Mouse (Mus musculus): ENCODE results near the gene Hexa.

Gene Hexa

DNA sequence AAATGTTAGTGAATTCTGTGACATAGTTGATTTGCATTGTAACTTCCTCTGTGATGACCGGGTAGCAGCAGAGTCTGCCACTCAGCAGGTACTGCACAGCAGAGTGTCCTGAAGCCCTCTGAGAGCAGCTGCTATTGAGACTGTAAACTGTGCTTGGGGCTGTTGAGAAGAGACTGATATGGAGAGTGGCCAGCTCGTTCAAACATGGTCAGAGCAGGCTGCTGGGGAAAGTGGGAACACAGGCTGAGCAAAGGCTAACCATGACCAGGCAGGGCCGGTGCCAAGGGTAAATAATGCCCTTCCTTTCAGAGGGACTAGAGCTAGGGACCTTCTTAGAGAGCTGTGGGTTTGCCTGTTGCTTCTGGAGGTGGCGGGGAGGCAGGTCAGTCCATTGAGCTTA is 14.4 kb downstream of the Hexa start:
- DNase-seq = no peak

GRCm38 (mm10) chr9:59565600-59565999 is 26.3 kb downstream of the Hexa start:
- DNase-seq = peak; percentile 65 to 69

GRCm38 (mm10) chr9:59567111-59567510 is 27.8 kb downstream of the Hexa start:
- DNase-seq = peak; percentile 55 to 58

DNA sequence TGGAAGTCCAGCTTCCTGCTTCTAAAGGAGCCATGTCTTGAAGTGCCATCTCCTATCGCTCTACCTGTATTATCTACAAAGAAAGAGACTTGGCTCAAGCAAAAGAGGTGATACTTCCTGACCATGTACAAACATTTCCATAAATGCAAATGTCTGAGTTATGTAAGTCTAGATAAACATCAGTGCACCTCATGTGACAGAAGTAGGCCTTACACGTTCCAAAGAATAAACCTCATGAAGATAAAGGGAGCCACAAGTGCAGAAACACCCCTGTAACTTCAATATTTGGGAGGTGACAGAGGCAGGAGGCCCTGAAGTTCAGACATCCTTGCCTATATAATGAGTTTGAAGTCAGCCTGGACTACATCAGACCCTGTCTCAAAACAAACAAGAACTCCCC is 32.5 kb downstream of the Hexa start:
- DNase-seq = no peak

- no peak for DNase-seq
These were observed 38.1 kb downstream of the Hexa start for GRCm38 (mm10) chr9:59577401-59577800.

DNA sequence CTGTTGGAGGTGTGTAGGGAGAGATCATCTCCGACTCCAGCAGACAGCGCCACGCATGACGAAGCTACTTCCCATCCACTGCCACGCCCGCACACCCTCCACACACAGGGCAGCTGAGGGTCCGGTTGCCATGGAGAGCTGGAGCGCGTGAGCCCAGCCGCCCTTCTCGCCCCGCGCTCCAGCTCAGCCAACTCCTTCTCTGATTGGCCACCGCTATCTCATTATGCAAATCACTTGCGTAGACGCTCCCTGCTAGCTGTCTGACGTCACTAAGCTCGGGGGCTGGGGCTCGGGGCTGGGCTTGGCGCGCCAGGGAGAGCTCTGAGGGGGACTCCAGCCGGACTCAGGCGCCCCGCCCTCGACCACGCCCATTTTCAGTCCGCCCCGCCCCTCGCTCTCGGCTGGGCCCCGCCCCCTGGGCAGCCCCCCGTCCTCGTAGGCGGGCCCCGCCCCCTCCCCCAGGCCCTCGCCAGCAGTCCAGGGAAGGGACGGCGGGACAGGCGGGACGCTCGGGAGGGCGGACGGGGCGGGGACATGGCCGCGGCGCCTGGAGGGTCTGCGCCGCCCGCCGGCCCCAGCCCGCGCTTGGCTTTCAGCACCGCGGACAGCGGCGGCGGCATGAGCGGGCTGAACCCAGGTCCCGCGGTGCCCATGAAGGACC is 38.6 kb downstream of the Hexa start, which contains the start of gene Celf6:
TSS of gene Celf6 (plus strand) at position 74 of the 661 bp plus-strand sequence.
- DNase-seq = peak; percentile 84 to 87

GRCm38 (mm10) chr9:59578505-59578867 is 39.1 kb downstream of the Hexa start:
- no peak for DNase-seq

GRCm38 (mm10) chr9:59584871-59585308 is 45.5 kb downstream of the Hexa start:
- peak; percentile 74 to 79 for DNase-seq

GRCm38 (mm10) chr9:59588252-59588651 is 48.9 kb downstream of the Hexa start:
- DNase-seq = no peak

DNA sequence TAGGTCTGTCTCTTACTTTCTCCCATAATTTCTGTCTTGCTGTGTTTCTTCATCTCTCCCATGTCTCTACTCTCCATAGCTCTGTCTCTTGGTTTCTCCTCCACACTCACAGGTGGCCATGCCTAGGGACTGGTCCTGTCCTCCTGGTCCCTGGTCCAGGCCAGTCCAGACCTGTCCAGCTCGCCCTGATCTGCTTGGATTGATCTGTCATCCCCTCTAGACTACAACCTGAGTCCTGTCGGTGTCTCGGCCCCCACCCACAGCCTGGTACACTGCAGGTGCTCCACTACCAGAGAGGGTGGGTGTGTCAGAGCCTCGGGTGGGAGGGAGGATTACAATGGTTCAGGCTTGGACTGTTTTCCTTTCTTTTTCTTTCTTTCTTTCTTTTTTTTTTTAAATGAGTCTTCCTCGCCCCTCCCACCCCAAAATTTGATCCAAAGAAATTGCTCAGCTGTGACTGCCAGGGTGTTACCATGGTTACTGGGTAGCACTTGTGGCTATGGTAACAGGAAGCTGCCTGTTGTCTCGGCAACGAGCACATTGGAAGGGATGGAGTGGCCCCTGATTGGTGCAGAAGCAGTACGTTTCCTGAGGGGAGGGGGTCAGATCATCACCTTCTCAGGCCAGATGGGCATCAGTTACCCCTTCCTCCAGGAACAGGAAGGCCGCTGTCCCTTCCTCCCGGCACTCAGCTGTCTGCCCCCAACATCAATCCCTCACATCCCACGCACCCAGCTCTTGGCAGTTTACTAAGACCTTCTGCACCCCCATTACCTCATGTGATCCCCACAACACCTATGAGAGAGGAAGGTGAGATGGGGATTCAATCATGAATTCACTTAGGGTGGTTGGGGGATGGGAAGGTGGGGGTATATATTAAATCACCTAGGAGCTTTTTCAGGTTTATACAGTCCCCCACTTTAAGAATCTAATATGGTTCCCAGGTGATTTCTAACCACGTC is 49.7 kb downstream of the Hexa start:
- no peak for DNase-seq

DNA sequence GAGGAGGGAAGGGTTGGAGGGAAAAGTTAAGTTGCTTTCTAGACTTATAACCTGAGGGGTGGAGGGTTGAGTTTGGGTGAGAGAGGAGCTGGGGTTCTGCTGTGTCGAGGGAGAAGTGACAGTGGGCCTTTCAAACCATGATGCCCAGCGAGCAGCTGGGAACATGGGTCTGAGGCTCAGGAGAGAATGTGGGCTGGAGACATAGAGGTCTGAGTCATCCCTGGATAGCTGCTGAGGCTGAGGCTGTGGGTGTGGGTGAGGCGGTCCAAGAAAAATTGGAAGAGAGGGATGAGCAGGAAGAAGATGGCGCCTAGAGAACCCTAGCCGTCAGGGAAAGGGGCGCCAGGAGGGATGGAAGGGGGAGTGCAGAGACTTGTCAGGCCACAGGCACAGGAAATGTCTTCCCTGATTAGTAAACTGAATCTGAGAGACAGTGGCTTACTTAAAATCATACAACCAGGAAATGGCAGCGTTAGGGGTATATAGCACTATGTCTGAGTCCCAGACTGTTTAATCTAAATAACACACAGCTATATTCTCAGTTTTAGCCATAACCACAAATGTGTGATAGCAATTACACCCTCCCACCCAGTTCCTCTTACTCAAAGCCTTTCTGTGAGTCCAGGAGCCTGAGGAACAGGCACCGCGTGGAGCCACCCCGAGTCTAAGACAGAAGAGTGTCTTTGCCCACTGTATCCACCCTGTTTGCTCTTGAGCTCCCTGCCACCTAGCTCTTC is 50.5 kb downstream of the Hexa start:
- no peak for DNase-seq

GRCm38 (mm10) chr9:59601661-59602060 is 62.3 kb downstream of the Hexa start:
- DNase-seq = no peak

- DNase-seq = peak in 1 of 2 experiments; percentile 38
These were observed 66.6 kb downstream of the Hexa start for GRCm38 (mm10) chr9:59605967-59606366.

GRCm38 (mm10) chr9:59610950-59611349 is 71.6 kb downstream of the Hexa start:
- DNase-seq = no peak

Measured in cerebellum, postnatal 36 days (tissue).